Mouse (Mus musculus) bone marrow, adult 2 months (tissue): ENCODE results near the gene Gm49776.

Experiments used
- CTCF ChIP-seq: fragments of 200-500 bp; IDR thresholded peaks from 2 replicates; pipeline ENCODE4 v1.5.1; 2011; ENCODE audit warnings: low read length, control low read depth; ENCODE audit not compliant: control insufficient read depth, insufficient read depth
- POLR2A ChIP-seq: fragments of 200-500 bp; IDR thresholded peaks from 2 replicates; pipeline ENCODE4 v1.6.1; 2011; ENCODE audit warnings: low read depth, mild to moderate bottlenecking, control low read depth, low read length, borderline replicate concordance; ENCODE audit not compliant: control insufficient read depth

DNA sequence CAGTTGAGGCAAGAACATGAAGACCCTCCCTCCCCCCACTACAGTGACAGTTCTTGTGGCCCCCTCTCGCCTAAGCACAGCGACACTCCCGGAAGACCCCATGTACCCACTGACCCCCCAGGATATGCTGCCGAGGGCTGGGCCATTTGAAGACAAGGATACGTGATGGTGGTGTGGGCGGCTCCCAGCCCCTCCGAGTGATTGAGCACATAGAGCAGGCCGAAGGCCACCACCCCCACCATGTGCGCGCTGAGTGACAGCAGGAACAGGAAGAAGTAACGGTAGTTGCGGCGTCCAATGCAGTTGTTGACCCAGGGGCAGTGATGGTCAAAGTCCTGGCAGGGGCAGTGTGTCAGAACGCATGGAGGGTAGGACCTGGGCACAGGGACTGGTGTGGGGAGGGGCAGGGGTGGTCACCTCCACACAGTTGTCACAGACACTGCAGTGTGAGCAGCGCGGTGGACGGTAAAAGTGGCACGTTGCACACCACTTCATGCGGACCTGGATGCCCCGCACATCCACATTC is 30.2 kb downstream of the Gm49776 start:
- no peak for TF ChIP-seq CTCF
- no peak for TF ChIP-seq POLR2A
